Mouse (Mus musculus) large intestine, adult 2 months (tissue): ENCODE results near the gene Huwe1. TPM values are rescaled to one million over a fixed set of nuclear protein-coding genes. Genes with fewer than 3 reads are reported as not detected.

Source experiments
- DNase-seq: peaks from one replicate; pipeline ENCODE4 v3.0.0-alpha.2; 2012; ENCODE audit warnings: low read depth, low spot score
- WGBS: fragments of 180-500 bp; shearing (Covaris S2); methylation state at CpG from one replicate; pipeline ENCODE4 v1.1.7; 2018; 5-methylcytosine and 5-hydroxymethylcytosine counted together
- polyA plus RNA-seq: library from polyadenylated mRNA; depleted of rRNA; stranded (reverse); fragments of >200 nt; gene quantifications from 2 replicates; pipeline ENCODE4 v1.2.3, GENCODE M21; 2012; rRNA removed

The Huwe1 gene
- polyA plus RNA-seq, 1 experiment, result 27.9 TPM

DNA sequence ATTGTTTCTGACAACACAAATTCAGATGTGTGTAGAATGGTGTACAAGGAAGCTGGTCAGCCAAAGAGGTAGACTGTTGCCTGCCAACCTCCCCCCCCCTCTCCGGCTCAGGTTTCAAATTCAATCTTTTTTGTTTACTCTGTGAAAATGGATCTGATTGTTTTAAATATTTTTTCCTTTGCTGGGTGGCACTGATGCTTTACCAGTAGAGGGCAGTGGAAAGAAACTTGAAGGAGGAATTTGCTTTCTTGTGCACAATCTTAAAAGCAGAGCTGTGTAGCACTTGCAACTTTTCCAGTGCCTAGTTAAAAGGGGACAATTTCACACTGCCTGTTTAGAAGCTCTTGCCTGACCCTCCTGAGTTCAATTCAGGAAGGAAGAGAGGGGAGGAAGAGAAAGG is 146.4 kb downstream of the Huwe1 start:
- DNase-seq, result no peak
- 25% methylated on average over 1 of the region's 1 CpGs for WGBS

DNA sequence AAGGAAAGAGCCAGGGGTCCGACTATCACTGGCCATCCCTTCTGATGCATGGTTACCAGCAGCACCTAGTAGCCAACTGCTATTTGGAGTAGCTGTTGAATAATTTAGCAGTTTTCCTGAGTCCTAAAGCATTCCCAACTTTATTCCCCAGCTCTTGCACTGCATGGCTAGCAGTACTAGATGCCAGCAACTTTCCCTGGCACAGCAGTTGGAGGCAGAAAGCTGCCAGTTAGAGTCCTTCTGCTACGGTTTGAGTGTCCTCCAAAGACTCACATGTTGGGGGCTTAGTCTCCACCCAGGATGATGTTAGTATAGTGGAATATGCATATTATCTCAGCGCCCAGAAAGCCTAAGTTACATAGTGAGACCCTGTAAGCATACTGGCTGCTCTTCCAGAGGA is 147.2 kb downstream of the Huwe1 start:
- no peak for DNase-seq
- WGBS, result 60% methylated on average over 3 of the region's 3 CpGs

DNA sequence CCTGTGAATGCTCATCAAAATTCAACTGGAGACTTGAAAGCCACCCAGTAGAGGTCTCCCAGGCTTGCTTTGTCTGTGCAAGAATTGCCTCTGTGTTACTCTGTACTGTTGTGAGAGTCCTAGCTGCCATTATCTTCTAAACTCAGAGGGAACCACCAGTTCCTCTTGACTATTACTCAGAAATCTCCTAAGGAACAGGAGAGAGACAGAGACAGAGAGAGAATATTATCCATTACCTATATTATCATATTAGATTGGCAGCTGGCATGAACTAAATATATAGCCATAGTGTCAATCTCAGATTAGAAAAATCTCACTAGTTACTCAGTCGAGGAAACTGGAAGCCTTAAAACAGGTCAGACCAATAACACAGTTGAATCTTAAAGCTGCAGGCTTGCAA is 149.6 kb downstream of the Huwe1 start:
- no peak for DNase-seq

DNA sequence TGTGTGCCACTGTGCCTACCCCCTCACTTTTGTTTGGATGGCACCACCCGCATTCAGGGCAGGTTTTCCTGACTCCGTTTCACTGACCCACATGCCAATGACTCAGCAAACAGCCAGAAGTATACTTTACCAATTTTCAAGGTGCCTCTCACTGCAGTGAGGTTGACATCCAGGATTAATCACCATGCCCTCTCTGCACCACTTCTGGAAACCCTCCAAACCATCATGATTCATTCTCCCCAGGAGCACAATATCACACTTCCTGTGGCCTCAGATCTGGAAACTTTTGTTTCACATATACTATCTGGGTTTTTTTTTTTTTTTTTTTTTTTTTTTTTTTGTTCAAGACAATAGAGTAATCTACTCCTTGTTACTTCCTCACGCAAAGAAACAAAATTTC is 150.6 kb downstream of the Huwe1 start:
- WGBS, result 49% methylated on average over 3 of the region's 3 CpGs

More for the DNA sequence above, 149.6 kb downstream of the Huwe1 start:
- WGBS, result 19% methylated on average over 1 of the region's 1 CpGs

More for the DNA sequence above, 150.6 kb downstream of the Huwe1 start:
- DNase-seq, result no peak

Other genes starting within 250 kb of the Huwe1 start
- 62.4 and 66.5 TPM in 2 replicates for gene Hsd17b10, start 201.0 kb downstream of the Huwe1 start, polyA plus RNA-seq
- gene Ribc1, start 215.5 kb downstream of the Huwe1 start, polyA plus RNA-seq, result 0.34 and 0.61 TPM in 2 replicates
- 21.7 and 22.4 TPM in 2 replicates for gene Smc1a, start 215.6 kb downstream of the Huwe1 start, polyA plus RNA-seq